Mouse (Mus musculus): Measurements from ENCODE around the gene Map3k7. TPM values are rescaled to one million over a fixed set of nuclear protein-coding genes. Genes with fewer than 3 reads are reported as not detected.
A peak's percentile ranks its signal among the peaks of the same experiment; 100 is the strongest.
"Not testable (repeated sequence)": the region's sequence is repeated elsewhere in the genome, so short reads cannot be mapped to it uniquely, and the experiment has no call there.

Gene Map3k7
- polyA plus RNA-seq, 1 experiment: 24.0 TPM

DNA sequence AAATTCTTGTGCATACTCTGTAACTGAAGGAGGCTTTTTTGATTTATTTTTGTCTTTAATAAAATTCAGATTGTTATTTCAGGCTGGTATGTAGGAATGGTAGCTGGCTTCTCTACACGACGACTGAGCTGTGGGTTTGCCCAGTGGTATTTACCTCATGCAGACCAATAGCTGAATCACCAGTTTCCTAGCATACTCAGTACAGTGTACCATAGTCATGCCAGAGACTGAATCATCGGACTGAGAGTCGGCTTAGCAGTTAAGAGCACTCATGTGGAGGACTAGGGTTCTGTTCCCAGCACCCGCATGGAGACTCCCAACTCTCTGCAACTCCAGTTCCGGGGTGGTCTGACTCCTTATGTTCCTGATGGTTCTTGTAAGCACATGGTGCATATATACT lies 58.4 kb downstream of the Map3k7 start:
- no peaks in the 10 kb centered on the region for H3K4me1 ChIP-seq (ENCODE audit: control insufficient read depth, insufficient read depth, insufficient read length, low read length)
- H3K27ac ChIP-seq (replicated peaks; ENCODE audit: low read depth, low read length): no peak overlapping the region
- no peak overlapping the region for H3K4me3 ChIP-seq (ENCODE audit: insufficient read depth, low read depth, low read length)

DNA sequence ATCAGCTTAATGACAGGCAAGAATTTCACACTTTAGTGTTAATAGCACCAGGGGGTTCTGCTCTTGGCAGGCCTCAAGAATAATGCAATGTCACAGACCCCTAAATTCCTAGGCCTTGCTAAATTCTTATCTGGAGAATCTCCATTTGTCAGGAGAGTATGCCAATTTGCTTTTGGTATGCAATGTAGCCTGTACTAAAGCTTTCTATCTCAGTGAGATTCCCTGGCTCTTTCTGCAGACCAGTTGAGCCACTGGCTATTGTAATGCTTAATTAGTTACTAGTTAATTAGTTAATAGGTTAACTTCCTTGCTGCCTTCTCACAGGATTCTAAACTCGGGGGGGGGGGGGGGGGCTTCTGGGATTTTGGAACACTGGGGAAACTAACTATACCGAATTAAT lies 60.3 kb downstream of the Map3k7 start:
- not testable (repeated sequence) for H3K4me3 ChIP-seq (ENCODE audit: insufficient read depth, low read depth, low read length); H3K4me1 ChIP-seq (ENCODE audit: control insufficient read depth, insufficient read depth, insufficient read length, low read length); H3K27ac ChIP-seq (replicated peaks; ENCODE audit: low read depth, low read length)

DNA sequence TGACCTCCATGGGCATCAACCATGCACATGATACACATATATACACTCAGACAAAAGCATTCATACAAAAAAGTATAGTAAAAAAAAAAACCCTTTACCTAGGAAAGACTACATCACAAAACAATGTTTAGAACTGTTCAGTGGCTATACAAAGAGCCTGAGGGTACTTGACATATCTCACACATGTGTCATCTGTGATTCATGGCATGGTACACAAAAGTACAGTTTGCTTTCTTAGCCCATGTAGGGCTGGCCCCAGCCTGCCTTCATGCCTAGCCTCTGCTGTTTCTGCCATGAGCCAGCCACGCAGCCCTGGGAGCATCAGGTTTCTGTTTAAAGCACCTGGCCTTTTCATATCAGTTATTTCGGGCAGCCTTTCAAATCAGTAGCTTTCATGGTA lies 61.2 kb downstream of the Map3k7 start:
- H3K27ac ChIP-seq (replicated peaks; ENCODE audit: low read depth, low read length): no peak overlapping the region
- H3K4me3 ChIP-seq (ENCODE audit: insufficient read depth, low read depth, low read length): no peak overlapping the region
- no peaks in the 10 kb centered on the region for H3K4me1 ChIP-seq (ENCODE audit: control insufficient read depth, insufficient read depth, insufficient read length, low read length)

DNA sequence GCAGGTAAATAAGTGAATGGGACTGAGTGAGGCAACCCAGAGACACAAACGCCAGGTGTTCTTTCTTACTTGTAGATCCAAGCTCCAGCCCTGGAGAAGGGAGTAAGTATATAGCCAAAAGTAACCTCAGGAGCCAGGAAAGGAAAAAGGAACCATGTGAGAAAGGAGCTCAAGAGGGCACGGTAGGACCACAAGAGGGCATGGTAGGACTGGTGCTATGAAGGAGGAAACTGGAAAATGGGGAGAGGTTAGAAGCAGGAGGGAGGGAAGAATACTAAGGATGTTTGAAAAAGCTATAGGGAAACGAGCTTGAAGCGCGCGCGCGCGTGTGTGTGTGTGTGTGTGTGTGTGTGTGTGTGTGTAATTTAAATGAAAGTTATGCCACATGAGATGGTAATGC lies 63.2 kb downstream of the Map3k7 start:
- no peak overlapping the region for H3K27ac ChIP-seq (replicated peaks; ENCODE audit: low read depth, low read length)
- H3K4me1 ChIP-seq (ENCODE audit: control insufficient read depth, insufficient read depth, insufficient read length, low read length): no peaks in the 10 kb centered on the region
- H3K4me3 ChIP-seq (ENCODE audit: insufficient read depth, low read depth, low read length): no peak overlapping the region

DNA sequence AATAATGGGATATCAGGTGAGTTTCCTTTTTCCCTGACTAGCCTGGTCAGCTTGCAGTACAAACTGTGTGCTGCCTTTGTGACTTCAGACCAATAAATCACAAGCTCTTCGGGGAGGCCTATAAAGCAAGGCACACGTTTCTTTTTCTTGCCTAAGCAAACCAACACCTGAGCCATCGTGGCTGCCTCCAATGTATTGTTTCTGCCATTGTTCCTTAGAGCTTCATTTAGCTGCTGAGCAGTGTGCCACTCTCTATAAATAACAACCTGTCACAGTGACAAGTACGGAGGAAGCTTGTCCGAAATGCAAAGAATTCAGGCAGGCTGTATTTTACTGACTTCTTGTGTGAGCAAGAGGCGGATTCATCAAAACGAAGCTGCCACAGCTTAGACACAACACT lies 73.4 kb downstream of the Map3k7 start:
- Histone ChIP-seq H3K27ac (replicated peaks; ENCODE audit: low read depth, low read length) (no peak overlapping the region), H3K4me3 (ENCODE audit: insufficient read depth, low read depth, low read length) (no peak overlapping the region), H3K4me1 (ENCODE audit: control insufficient read depth, insufficient read depth, insufficient read length, low read length) (no peaks in the 10 kb centered on the region)

DNA sequence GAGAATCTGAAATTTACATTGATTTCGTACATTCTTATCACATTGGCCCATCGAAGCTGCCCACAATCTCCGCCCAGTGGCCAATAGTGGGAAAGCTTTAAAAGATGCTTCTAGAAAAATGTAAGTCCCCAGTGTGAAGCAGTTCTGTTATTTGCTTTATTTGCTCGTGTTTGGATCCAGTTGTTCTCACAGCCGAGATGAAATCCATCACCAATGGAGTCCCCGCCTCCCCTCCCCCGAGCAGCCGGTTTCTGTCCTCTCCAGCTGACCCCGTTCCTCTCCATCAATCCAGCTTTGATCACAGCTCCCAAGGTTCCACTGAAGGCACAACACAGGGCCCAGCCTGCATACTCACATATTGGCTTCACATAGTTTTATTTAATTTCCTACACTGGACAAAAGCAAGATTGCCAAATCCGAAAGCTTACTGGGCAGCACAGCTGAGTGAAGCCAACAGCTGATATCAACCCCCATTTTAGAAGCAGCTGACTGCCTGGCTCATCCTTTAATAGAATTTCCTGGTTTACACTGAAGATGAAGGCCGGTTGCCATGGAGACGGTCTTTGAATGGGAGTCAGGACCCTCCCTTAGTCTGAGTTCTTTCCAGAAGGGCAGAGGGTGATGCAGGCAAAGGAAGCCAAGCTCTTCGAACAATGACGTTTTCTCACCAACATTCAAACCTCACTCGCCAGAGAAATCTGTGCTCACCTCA lies 78.0 kb downstream of the Map3k7 start:
- Histone ChIP-seq H3K27ac (replicated peaks; ENCODE audit: low read depth, low read length) (no peak overlapping the region), H3K4me3 (ENCODE audit: insufficient read depth, low read depth, low read length) (no peak overlapping the region), H3K4me1 (ENCODE audit: control insufficient read depth, insufficient read depth, insufficient read length, low read length) (no peaks in the 10 kb centered on the region)

DNA sequence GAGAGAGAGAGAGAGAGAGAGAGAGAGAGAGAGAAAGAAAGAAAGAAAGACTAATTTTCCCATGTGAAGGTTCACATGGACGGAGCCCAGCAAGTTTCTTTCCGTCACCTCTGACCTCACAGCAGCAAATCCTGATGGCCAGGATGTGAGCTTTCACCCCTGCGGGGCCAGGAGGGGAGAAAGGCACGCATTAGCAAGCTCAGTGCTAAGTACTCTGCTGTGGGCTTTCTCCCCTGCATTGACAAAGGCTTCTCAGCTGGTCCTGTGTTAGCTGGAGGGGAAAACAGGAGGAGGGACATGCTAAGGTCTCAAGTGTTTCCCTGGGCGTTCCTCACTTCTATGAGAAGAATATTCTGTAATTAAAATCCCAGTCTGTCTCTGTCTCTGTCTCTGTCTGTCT lies 81.3 kb downstream of the Map3k7 start:
- Histone ChIP-seq H3K4me3 (ENCODE audit: insufficient read depth, low read depth, low read length) (no peak overlapping the region), H3K27ac (replicated peaks; ENCODE audit: low read depth, low read length) (no peak overlapping the region), H3K4me1 (ENCODE audit: control insufficient read depth, insufficient read depth, insufficient read length, low read length) (no peaks in the 10 kb centered on the region)

DNA sequence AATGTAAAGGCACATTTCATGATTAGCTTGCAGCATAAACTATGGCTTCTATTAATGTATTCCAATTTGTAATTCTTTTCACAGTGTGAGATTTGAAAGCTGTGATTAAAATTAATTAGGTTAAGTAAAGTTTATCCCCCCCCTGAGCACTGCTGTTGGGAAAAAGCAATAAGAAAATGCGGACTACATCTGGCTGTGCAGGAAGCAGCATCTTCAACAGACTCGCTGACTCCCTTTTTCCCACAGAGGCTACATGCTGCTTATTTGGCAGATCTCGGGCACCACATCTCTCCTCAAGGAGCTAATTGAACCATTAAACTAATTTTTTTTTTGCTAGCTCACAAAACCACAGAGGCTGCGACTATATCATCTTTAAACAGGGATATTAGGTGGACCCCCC lies 85.9 kb downstream of the Map3k7 start:
- H3K4me3 ChIP-seq (ENCODE audit: insufficient read depth, low read depth, low read length): no peak overlapping the region
- H3K27ac ChIP-seq (replicated peaks; ENCODE audit: low read depth, low read length): no peak overlapping the region
- H3K4me1 ChIP-seq (ENCODE audit: control insufficient read depth, insufficient read depth, insufficient read length, low read length): no peaks in the 10 kb centered on the region

DNA sequence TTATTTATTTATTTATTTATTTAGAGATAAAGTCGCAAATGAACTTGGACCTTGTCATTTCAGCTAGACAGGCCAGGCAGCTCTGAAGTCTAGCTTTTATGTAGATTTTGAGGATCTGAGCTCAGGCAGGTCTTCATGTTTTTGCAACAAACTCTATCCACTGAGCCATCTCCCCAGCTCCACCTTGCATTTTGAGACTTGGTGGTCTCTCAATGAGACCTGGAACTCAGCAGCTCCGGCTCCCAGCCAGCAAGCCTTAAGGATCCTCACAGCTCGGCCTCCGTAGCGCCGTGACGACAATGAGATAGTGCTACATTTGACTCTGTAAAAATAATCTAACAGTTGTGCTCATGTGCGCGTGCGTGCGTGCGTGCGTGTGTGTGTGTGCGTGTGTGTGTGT lies 89.3 kb downstream of the Map3k7 start:
- Histone ChIP-seq H3K27ac (replicated peaks; ENCODE audit: low read depth, low read length) (no peak overlapping the region), H3K4me1 (ENCODE audit: control insufficient read depth, insufficient read depth, insufficient read length, low read length) (no peaks in the 10 kb centered on the region), H3K4me3 (ENCODE audit: insufficient read depth, low read depth, low read length) (no peak overlapping the region)

DNA sequence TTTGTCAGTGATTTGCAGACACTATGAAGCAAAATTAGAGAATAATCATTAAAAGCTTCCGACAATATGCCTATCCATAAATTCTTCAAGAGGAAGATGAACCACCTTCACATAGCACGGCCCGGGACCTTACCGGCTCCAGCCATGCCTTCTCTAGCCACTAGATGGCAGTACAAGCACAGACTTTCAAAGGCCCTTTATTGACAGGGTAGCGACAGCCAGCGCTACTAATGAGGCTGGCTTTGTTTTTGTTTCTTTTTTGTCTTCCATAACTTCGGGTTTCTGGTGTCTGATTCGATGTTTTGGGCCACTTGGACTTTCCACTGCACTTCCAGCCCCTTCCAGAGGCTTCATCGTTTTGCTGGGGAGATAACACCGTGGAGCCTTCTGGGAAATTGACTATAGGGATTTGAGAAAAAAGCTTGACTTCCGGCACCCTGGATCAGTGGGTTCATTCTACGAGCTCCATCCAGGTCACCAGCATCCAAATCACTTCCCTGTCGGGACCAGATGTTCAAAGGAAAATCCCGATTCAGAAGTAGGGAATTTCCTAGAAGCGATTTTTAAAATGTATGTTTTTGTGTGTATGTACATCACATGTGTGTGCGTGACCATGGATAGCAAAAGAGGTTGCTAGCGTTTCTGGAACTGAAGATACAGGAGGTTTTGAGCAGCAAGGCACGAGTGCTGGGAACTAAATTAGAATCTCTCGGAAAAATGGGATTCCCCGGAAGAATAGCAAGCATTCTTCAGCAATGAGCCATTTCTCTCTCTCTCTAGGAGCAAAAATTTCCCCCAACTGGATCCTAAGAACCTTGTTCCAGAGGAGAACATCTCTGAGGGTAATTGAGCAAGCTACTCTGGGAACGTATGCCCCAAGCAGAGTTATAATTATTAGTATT lies 91.5 kb downstream of the Map3k7 start:
- Histone ChIP-seq H3K4me3 (ENCODE audit: insufficient read depth, low read depth, low read length) (peak overlapping the region; percentile 63), H3K27ac (replicated peaks; ENCODE audit: low read depth, low read length) (no peak overlapping the region), H3K4me1 (ENCODE audit: control insufficient read depth, insufficient read depth, insufficient read length, low read length) (no peaks in the 10 kb centered on the region)

DNA sequence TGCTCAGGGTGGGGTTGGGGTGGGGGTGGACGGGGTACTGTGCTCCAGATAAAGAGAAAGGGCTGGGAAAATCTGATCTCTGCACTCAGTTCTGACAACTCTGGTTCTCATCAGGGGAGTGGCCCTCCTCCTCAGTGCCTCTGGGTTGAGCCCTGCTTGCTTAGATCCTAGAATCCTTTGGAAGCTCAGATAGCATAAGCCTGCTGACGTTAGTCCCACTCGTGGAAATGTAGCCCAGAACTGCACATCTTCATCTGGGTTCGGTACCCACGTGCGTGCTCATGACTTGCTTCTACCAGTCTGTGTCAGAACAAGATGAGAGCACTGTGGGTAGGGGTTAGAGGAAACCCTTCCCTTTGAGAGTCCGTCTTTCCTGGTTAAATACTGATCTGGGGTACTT lies 92.5 kb downstream of the Map3k7 start:
- no peak overlapping the region for H3K27ac ChIP-seq (replicated peaks; ENCODE audit: low read depth, low read length)
- H3K4me1 ChIP-seq (ENCODE audit: control insufficient read depth, insufficient read depth, insufficient read length, low read length): no peaks in the 10 kb centered on the region
- no peak overlapping the region for H3K4me3 ChIP-seq (ENCODE audit: insufficient read depth, low read depth, low read length)

DNA sequence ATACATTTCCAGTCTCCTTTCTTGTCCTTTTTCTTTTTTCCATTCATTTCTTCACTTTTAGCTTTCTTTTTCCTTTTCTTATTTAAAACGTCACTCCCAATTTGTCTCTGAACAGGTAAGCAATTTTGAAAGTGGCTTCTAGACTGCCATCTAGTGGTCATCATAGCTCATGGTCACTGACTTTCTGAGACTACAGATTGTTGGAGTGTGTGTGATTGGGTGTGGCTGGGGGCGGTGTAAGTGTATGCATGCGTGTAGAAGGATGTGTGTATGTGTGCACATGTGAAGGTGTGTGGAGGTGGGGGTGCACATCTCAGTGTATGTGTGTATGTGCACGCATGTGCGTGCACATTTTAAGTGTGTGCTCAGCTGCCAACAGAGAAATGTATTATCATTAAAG lies 93.2 kb downstream of the Map3k7 start:
- Histone ChIP-seq H3K4me3 (ENCODE audit: insufficient read depth, low read depth, low read length) (no peak overlapping the region), H3K27ac (replicated peaks; ENCODE audit: low read depth, low read length) (no peak overlapping the region), H3K4me1 (ENCODE audit: control insufficient read depth, insufficient read depth, insufficient read length, low read length) (no peaks in the 10 kb centered on the region)

DNA sequence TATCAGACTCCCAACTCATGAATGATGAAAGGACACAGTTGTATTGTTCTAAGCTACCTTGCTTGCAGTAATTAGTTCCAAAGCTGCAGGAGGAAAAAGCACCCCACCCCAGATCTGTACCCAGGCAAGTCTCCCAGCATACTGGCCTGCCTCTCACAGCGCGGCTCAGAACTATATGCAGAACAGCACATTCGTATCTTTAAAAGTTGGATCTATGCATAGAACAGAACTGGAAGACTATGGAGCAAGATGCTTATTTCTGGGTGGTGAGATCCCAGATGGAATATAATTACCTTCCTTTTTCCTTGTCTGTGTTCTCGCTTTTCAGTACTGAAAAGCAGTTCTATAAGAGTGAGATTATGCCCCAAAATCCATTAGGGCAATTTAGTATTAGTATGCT lies 96.8 kb downstream of the Map3k7 start:
- H3K4me1 ChIP-seq (ENCODE audit: control insufficient read depth, insufficient read depth, insufficient read length, low read length): no peaks in the 10 kb centered on the region
- H3K4me3 ChIP-seq (ENCODE audit: insufficient read depth, low read depth, low read length): no peak overlapping the region
- no peak overlapping the region for H3K27ac ChIP-seq (replicated peaks; ENCODE audit: low read depth, low read length)

DNA sequence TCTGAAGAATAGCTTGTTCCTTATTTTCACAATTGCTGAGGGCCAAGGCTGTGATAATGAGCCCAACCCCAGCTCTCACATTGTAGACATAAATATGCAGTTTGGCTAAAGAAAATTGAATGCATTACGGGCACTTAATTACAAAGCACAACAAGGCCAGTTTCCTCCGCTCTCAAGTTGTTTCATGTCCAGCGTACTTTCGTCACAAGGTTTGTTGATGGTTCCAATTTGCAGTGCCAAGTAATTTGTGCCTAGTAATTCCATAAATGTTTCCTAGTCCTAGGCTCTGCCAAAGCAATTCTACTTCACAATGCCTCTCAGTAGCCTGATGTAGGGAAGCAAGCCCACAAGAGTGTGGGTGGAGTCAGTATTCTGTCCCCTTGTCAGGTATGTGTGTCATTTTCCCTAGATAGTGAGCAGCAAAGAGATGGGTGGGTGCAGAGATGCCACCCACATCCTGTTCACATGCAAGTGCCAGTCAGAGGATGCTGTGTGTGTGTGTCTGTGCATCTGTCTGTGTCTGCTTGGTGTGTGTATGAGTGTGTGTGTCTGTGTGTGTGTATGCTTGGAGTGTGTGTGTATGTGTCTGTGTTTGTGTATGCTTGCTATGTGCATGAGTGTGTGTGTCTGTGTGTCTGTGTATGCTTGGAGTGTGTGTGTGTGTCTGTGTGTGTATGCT lies 98.6 kb downstream of the Map3k7 start:
- no peaks in the 10 kb centered on the region for H3K4me1 ChIP-seq (ENCODE audit: control insufficient read depth, insufficient read depth, insufficient read length, low read length)
- no peak overlapping the region for H3K4me3 ChIP-seq (ENCODE audit: insufficient read depth, low read depth, low read length)
- no peak overlapping the region for H3K27ac ChIP-seq (replicated peaks; ENCODE audit: low read depth, low read length)

DNA sequence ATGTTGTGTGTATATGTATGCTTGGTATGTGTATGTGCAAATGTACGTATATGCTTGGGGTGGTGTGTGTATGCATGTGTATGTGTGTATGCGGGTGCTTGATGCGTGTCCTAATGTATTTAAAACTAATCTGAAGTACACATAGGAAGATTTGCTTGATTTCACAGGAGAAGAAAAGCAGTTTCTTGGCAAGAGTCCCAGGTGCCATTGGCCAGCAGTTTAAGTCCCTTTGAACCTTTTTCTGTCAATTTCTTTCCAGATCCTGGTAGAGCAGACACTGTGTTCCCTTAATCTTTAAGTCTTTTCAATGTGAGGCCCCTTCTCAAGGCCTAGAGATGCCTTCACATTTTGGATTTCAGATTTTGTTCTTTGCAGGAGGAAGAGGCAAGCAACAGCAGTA lies 99.4 kb downstream of the Map3k7 start:
- Histone ChIP-seq H3K4me1 (ENCODE audit: control insufficient read depth, insufficient read depth, insufficient read length, low read length) (no peaks in the 10 kb centered on the region), H3K4me3 (ENCODE audit: insufficient read depth, low read depth, low read length) (no peak overlapping the region), H3K27ac (replicated peaks; ENCODE audit: low read depth, low read length) (no peak overlapping the region)

All from brown adipose tissue, adult 24 weeks (tissue).